Mouse (Mus musculus): ENCODE measurements at regions not wholly inside any gene's neighbourhood (a gene's known extent, or its start where the extent isn't known, plus 50 kb on each side); places are given as distances from the start of the nearest gene placed in this dataset.

DNA sequence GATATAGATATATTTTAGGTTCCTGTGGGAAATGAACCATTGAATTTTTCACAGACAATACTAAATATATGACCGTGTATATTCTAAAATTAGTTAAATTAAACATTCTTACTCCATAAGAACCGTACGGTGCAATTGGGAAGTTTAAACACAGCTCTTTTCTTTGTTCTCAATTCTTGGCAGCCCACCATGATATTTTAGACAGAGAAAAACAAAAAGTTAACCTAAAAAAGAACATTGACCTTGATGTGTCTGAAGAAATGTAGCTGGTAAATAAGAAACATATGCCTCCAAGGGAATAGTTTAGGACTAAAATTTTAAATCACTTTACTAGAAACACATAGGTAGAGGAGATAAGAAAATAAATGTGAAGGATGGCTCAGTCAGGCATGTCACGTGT is 68.6 kb upstream of the Gm6993 start:
- 75% methylated on average over 4 of the region's 4 CpGs for WGBS
- no peak for DNase-seq (ENCODE audit: low read depth, low spot score)

DNA sequence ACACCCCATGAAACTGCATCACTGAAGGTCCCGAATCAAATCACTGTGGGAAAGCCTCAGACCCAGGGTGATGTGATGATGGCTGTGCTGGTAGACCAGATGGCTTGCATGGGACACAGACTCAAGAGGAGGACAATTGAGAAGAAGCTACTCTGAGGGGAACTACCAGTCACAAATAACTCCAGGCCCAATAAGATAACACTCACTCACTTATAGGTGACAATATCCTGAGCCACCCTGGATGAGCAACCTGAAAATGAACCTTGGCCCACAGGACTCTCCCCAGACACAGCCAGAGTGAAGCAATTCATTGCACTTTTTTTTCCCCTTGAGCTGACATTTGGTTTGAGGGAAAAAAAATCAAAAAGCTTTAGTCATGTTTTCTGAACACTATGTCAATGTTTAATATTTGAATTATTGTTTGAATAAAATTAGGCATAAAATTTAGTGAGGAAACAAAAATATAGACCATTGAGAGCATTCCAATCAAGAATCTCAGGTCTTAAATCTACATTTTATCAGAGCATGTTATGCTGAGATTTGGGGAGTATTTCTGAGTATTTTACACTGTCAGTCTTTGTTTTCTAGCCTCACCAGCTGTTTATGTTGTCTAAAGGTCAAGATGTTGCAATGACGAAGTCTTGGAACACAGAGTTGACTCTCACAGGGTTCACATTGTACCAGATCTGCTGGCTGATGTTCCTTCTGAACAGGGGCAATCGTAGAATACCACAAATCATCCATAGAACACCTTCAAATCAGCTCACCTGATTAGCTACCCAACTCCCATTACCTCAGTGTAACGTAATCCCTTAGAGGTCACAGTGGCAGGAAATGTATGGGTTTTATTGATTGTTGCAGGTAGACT is 67.9 kb upstream of the Gm6993 start:
- 65% methylated on average over 4 of the region's 4 CpGs for WGBS

DNA sequence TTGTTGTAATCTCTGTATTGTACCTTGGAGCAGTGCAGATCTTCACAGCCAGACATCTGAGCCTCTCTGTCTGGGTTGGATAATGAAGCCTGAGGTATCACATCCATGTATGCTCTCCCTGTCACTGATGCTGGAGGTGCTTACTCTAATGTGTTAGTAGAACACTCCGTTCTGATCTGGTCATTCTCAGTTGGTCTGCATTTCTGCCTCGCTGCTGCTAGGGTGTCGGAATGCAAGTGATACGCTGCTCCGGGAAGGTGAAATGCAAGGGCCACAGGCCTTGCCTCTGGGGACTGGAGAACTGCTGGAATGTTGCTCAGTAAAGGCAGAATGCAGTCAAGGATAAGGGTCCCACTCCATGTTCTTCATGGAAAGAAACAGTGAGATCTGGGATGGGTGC is 67.1 kb upstream of the Gm6993 start:
- no peak for DNase-seq (ENCODE audit: low read depth, low spot score)
- 98% methylated on average over 5 of the region's 5 CpGs for WGBS

More for the DNA sequence above, 67.9 kb upstream of the Gm6993 start:
- no peak for DNase-seq (ENCODE audit: low read depth, low spot score)

DNA sequence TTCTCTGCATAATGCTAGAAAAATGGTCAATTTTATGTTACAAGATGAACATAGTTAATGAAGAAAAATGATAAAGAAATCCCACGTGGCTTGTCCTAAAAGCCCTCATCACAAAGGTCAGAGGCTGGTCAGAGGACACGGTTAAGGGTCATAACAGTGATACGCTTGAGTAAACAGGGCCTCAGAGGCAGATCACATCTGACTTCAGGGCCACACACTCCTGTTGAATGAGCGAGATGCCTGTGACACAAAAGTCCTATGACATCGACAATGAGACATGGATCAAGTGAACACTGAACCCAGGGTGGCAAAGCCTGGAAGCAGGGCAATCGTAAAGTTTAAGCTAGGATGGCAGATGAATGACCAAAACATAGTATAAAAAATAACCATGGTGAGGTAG is 61.0 kb upstream of the Gm6993 start:
- no peak for DNase-seq (ENCODE audit: low read depth, low spot score)
- 55% methylated on average over 6 of the region's 6 CpGs for WGBS

DNA sequence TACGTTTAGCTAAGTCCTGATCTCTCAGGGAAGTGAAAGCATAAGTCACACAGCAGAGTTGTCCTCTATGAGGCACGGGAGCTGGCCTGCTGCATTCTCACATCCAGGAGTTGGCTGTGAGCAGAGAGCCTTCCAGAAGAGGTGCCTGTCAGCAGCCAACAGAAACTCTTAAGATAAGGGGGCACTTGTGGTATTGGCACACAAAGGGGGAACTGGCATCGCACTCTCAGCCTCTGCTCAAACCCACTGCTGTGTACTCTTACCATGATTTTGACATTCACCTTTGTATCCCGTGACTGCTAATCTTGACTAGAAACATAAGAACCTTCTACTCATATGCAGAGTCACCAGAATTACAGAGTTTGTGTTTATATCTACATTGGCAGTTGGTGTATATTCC is 56.9 kb upstream of the Gm6993 start:
- WGBS, result 77% methylated on average over 4 of the region's 4 CpGs
- DNase-seq (ENCODE audit: low read depth, low spot score), result no peak

DNA sequence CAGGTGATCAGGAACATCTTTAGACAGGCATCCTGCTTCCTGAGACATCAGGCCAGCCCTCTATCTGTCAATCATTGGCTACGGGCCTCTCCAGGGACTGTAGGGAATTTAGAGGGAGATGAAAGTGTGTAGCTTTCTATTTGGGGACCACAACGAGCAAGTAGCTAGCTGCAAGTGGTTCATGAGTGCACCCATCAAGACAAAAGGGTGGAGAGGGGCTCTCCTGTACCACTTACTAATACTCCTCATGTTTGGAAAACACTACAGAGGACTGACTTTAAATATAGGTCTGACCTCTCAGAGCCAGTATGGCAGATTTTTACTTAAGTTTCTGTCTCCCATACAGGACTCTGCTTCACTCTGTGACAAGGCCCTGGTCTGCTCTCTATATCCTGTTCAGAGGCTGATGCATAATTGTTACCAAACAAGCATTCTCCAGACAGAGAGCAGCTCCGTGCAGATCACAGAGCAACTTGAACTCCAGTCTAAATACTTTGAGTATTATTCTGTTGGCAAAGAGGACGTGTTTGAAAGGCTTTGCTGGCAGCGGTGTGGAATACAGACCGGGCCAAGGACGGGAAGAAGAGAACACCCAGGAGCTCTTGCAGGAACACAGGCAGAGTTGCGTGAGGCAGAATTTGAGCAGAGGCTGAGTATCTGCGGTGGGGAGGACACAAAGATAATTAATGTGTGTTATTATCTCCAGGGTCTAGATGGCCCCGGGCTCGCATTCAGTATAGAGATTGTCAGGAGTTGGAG is 56.2 kb upstream of the Gm6993 start:
- WGBS, result 58% methylated on average over 11 of the region's 11 CpGs
- DNase-seq (ENCODE audit: low read depth, low spot score), result no peak

DNA sequence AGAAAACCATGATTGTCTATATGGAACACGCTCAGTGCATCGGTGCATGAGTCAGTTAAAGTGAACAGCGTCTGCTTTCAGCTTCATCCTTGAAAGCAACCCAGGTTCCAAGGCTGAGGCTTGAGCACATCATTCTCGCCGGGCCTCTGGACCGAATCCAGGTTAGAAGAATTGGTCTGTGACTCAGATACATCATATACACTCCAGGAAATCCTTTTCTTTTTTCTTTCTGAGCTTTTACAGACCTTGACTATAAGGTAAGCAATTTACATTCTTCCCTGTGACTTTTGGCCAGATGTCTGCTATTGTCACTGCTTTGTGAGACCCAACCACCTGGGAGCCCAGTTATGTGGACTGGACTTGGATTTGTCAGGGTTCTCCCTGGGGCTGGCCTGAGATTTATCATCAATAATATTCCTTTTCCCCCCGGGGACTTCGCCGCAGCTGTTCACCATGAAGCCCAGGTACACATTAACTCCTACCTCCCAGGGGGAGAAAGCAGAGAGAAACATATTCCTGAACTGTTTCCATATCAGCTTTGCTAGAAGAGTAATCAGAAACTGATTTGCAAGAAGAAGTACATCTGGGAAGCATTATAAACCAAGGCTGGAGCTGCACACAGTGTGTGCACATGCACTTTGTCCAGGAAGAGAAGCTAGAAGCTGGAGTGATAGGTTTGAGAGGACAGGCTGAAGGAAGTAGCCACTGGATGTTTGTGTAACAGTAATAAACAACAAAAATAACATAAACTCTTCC is 55.2 kb upstream of the Gm6993 start:
- DNase-seq (ENCODE audit: low read depth, low spot score), result no peak
- 37% methylated on average over 9 of the region's 9 CpGs for WGBS

DNA sequence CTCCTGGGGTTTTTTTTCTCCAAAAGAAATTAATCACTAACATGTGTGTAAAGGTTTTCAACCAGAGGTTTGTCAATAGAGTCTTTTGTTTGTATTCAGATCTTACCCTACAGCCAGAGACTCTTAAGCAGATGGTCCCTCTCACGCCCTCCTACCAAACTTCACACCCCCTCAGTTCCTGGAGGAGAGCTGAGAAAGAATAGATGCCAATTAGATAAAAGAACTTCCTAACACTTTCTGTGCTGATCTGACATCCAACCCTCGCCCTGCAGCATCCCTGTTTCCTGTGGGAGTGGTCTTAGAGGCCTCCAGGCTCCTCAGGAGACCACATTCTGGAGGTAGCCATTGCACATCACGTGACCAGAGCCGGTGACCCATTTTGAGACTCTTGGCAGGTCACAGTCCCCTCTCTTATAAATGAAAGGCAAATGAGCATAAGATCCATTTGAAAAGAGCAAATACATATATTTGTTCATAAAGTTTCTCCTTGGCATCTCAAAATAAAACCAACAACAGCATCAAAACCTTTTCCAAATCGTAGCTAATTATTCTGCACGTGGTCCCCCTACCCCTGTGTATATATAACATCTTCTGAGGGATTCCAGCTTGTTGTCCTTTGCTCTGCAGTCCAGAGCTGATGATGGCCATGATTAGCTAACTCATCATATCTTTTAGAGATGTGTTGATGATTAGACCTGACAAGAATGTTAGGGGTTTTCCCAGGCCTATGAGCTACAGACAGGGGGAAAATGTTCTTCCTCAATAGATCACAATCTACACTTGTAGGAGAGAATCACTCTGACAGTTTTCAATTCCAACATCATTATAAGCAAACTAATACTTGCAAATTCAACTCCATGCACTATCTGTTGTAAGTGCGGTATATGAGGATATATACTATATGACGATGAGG is 54.4 kb upstream of the Gm6993 start:
- WGBS, result 65% methylated on average over 8 of the region's 8 CpGs

DNA sequence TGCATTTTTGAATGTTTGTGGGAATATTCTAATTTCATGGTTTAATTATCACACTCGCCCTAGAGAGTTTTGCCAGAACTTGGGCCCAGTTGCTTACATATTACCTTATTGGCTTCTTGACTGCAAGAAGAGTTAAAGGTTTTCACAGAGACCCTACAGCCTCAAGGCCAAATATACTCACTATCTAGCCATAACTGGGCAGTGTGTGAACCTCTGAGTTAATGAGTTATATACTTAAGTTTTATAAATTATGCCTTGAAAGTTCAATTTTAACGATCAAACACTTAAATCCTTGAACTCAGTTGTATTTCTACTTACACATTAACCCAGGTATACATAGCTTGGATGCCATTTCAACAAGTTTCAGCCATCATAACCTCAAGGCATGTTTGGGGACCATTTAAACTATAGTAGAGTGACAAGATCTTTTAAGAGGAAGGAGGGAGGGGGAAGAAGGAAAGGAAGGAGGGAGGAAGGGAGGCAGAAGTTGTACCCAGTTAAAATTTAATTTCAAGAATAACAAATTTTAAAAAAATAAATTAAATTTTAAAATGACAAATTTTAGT is 52.5 kb upstream of the Gm6993 start:
- DNase-seq (ENCODE audit: low read depth, low spot score), result no peak
- WGBS, result 63% methylated on average over 2 of the region's 2 CpGs

More for the DNA sequence above, 54.4 kb upstream of the Gm6993 start:
- DNase-seq (ENCODE audit: low read depth, low spot score), result no peak

DNA sequence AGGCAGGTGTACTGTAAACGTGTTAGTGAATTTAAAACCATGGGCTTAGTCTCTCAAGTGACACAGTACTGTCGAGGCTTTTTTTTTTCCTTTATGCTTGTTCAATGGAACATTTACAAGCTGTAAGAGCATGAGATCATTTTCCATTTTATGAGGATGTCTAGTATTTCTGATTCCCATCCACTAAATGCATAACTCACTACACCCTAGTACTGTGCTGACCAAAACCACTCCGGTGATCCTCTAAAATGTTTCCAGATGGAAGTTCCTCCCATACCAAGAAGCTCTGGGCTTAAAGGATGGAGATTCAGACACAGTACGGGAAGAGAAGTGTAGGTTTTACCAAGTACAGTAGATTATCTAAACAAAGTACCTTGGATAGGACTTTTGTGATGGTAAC is 50.3 kb upstream of the Gm6993 start:
- 67% methylated on average over 4 of the region's 4 CpGs for WGBS
- no peak for DNase-seq (ENCODE audit: low read depth, low spot score)
